Mouse (Mus musculus): ENCODE measurements around the gene Defb45.

Gene Defb45

GRCm38 (mm10) chr2:152599299-152599698 is at the start of gene Defb45:
Gene Defb45, minus strand, starts transcription at chr2:152599399.
- no peak for DNase-seq (ENCODE audit: low spot score in 2 of 2)

- DNase-seq (ENCODE audit: low spot score in 2 of 2) = no peak
These were observed 40.4 kb upstream of the Defb45 start for GRCm38 (mm10) chr2:152639406-152640113.

GRCm38 (mm10) chr2:152638865-152639264 is 39.7 kb upstream of the Defb45 start:
- no peak for DNase-seq (ENCODE audit: low spot score in 2 of 2)

GRCm38 (mm10) chr2:152637381-152637780 is 38.2 kb upstream of the Defb45 start:
- no peak for DNase-seq (ENCODE audit: low spot score in 2 of 2)

- DNase-seq (ENCODE audit: low spot score in 2 of 2) = no peak
These were observed 37.8 kb upstream of the Defb45 start for GRCm38 (mm10) chr2:152637006-152637322.

- no peak for DNase-seq (ENCODE audit: low spot score in 2 of 2)
These were observed 37.2 kb upstream of the Defb45 start for GRCm38 (mm10) chr2:152636246-152637005.

- DNase-seq (ENCODE audit: low spot score in 2 of 2) = no peak
These were observed 35.1 kb upstream of the Defb45 start for GRCm38 (mm10) chr2:152634311-152634710.

- no peak for DNase-seq (ENCODE audit: low spot score in 2 of 2)
These were observed 34.1 kb upstream of the Defb45 start for GRCm38 (mm10) chr2:152633334-152633733.

- DNase-seq (ENCODE audit: low spot score in 2 of 2) = no peak
These were observed 30.7 kb upstream of the Defb45 start for GRCm38 (mm10) chr2:152629904-152630303.

- DNase-seq (ENCODE audit: low spot score in 2 of 2) = no peak
These were observed 30.0 kb upstream of the Defb45 start for GRCm38 (mm10) chr2:152629239-152629638.

- no peak for DNase-seq (ENCODE audit: low spot score in 2 of 2)
These were observed 28.9 kb upstream of the Defb45 start for GRCm38 (mm10) chr2:152628066-152628465.

GRCm38 (mm10) chr2:152626774-152627591 is 27.8 kb upstream of the Defb45 start, which contains the start of gene Rem1:
Gene Rem1, plus strand, starts transcription at chr2:152626951.
- DNase-seq (ENCODE audit: low spot score in 2 of 2) = no peak

GRCm38 (mm10) chr2:152625256-152625655 is 26.1 kb upstream of the Defb45 start:
- no peak for DNase-seq (ENCODE audit: low spot score in 2 of 2)

GRCm38 (mm10) chr2:152624566-152624965 is 25.4 kb upstream of the Defb45 start:
- DNase-seq (ENCODE audit: low spot score in 2 of 2) = no peak

- DNase-seq (ENCODE audit: low spot score in 2 of 2) = no peak
These were observed 23.8 kb upstream of the Defb45 start, which contains the start of gene Defb25 for GRCm38 (mm10) chr2:152622953-152623352. Gene Defb25, minus strand, starts transcription at chr2:152623053.

- DNase-seq (ENCODE audit: low spot score in 2 of 2) = no peak
These were observed 23.0 kb upstream of the Defb45 start for GRCm38 (mm10) chr2:152622151-152622550.

- DNase-seq (ENCODE audit: low spot score in 2 of 2) = peak; percentile 19 to 35
These were observed 21.4 kb upstream of the Defb45 start for GRCm38 (mm10) chr2:152620367-152621134.

GRCm38 (mm10) chr2:152617374-152617773 is 18.2 kb upstream of the Defb45 start:
- no peak for DNase-seq (ENCODE audit: low spot score in 2 of 2)

- no peak for DNase-seq (ENCODE audit: low spot score in 2 of 2)
These were observed 17.3 kb upstream of the Defb45 start for GRCm38 (mm10) chr2:152616470-152616869.

- DNase-seq (ENCODE audit: low spot score in 2 of 2) = peak; percentile 30 to 71
These were observed 16.4 kb upstream of the Defb45 start for GRCm38 (mm10) chr2:152615563-152615962.

GRCm38 (mm10) chr2:152612193-152612592 is 13.0 kb upstream of the Defb45 start:
- DNase-seq (ENCODE audit: low spot score in 2 of 2) = no peak
